Mouse (Mus musculus) heart, embryonic 14.5 days (tissue): Measurements from ENCODE around the gene Stxbp3. TPM values are rescaled to one million over a fixed set of nuclear protein-coding genes. Genes with fewer than 3 reads are reported as not detected.

ENCODE experiments used
- ATAC-seq: fragments of 200-750 bp; cut with Nextera tagmentation; 2 replicates; pipeline ENCODE4 v1.8.0; 2017; ENCODE audit warnings: low read depth, moderate TSS enrichment; ENCODE audit not compliant: insufficient number of reproducible peaks, insufficient read depth, low FRiP score
- H3K27ac ChIP-seq, 2 experiments: fragments of 200-500 bp in 1 of 2; fragments of 300-500 bp in 1 of 2; sonication (generic) in 1 of 2; replicated peaks in 1 of 2; 2 replicates each; pipeline ENCODE4 v1.5.1; 2012 to 2014; ENCODE audit warnings: low read depth in 2 of 2, low read length in 2 of 2, control low read depth in 1 of 2, mild to moderate bottlenecking in 1 of 2, mixed read lengths in 1 of 2; ENCODE audit not compliant: control insufficient read depth in 1 of 2, insufficient read depth in 1 of 2
- H3K27me3 ChIP-seq: fragments of 300-500 bp; sonication (generic); 2 replicates; pipeline ENCODE4 v1.6.1; 2014; ENCODE audit warnings: mild to moderate bottlenecking, low read length, control low read depth; ENCODE audit not compliant: control insufficient read depth, insufficient read depth
- H3K36me3 ChIP-seq: fragments of 300-500 bp; sonication (generic); 2 replicates; pipeline ENCODE4 v1.6.1; 2014; ENCODE audit warnings: mild to moderate bottlenecking, control low read depth, low read length, mixed read lengths; ENCODE audit not compliant: control insufficient read depth, insufficient read depth
- H3K4me1 ChIP-seq, 2 experiments: fragments of 200-500 bp in 1 of 2; fragments of 300-500 bp in 1 of 2; sonication (generic) in 1 of 2; 2 replicates each; pipeline ENCODE4 v1.6.1; 2012 to 2014; ENCODE audit warnings: low read length in 2 of 2, control low read depth in 1 of 2, mixed read lengths in 1 of 2; ENCODE audit not compliant: control insufficient read depth in 2 of 2, insufficient read depth in 2 of 2
- H3K4me2 ChIP-seq: fragments of 300-500 bp; sonication (generic); 2 replicates; pipeline ENCODE4 v1.6.1; 2014; ENCODE audit warnings: mild to moderate bottlenecking, low read length
- H3K4me3 ChIP-seq, 2 experiments: fragments of 200-500 bp in 1 of 2; fragments of 300-500 bp in 1 of 2; sonication (generic) in 1 of 2; 2 replicates each; pipeline ENCODE4 v1.5.1; 2012 to 2014; ENCODE audit warnings: low read length in 2 of 2, mild to moderate bottlenecking in 2 of 2, control low read depth in 1 of 2, low read depth in 1 of 2, moderate library complexity in 1 of 2; ENCODE audit not compliant: control insufficient read depth in 1 of 2, insufficient read depth in 1 of 2
- H3K9ac ChIP-seq: fragments of 300-500 bp; sonication (generic); 2 replicates; pipeline ENCODE4 v1.6.1; 2014; ENCODE audit warnings: mild to moderate bottlenecking, low read length
- H3K9me3 ChIP-seq: fragments of 300-500 bp; sonication (generic); 2 replicates; pipeline ENCODE4 v1.6.1; 2016; ENCODE audit warnings: low read length, control low read depth; ENCODE audit not compliant: control insufficient read depth
- WGBS: fragments of 180-500 bp; shearing (Covaris S2); extraction: QIAGEN DNeasy Blood & Tissue Kit; methylation state at CpG from one replicate; pipeline ENCODE4 v1.1.7; 2014; 5-methylcytosine and 5-hydroxymethylcytosine counted together
- polyA plus RNA-seq: library from polyadenylated mRNA; unstranded; fragments of >200 nt; fragmentation: Nextera tagmentation; extraction: Ambion mirVana; gene quantifications from 2 replicates; pipeline ENCODE4 v1.2.1, GENCODE M21; 2014

Gene Stxbp3
- polyA plus RNA-seq, 1 experiment from 2014 or later = 28.4 TPM

GRCm38 (mm10) chr3:108796386-108796785, 43.9 kb downstream of the Stxbp3 start:
- Histone ChIP-seq H3K9me3 (no peaks in the 10 kb centered on the region), H3K27ac (no peak overlapping the region), H3K4me1 (no peaks in the 10 kb centered on the region), H3K27me3 (no peaks in the 10 kb centered on the region), H3K36me3 (peaks cover 91% of the 10 kb centered on the region), H3K4me2 (no peak overlapping the region), H3K4me3 (no peak overlapping the region), H3K9ac (no peak overlapping the region)
- ATAC-seq = no peak
- WGBS = 96% methylated on average over 4 of the region's 4 CpGs

GRCm38 (mm10) chr3:108795554-108796299, 44.6 kb downstream of the Stxbp3 start:
- H3K4me1 ChIP-seq = no peaks in the 10 kb centered on the region
- H3K27ac ChIP-seq = no peak overlapping the region
- H3K4me2 ChIP-seq = no peak overlapping the region
- H3K4me3 ChIP-seq = no peak overlapping the region
- no peaks in the 10 kb centered on the region for H3K27me3 ChIP-seq
- WGBS = 90% methylated on average over 7 of the region's 7 CpGs
- H3K9me3 ChIP-seq = no peaks in the 10 kb centered on the region
- ATAC-seq = no peak
- peaks cover 88% of the 10 kb centered on the region for H3K36me3 ChIP-seq
- no peak overlapping the region for H3K9ac ChIP-seq

GRCm38 (mm10) chr3:108794780-108795179, 45.5 kb downstream of the Stxbp3 start:
- Histone ChIP-seq H3K27me3 (no peaks in the 10 kb centered on the region), H3K9ac (no peak overlapping the region), H3K27ac (no peak overlapping the region), H3K36me3 (peaks cover 79% of the 10 kb centered on the region), H3K4me3 (no peak overlapping the region), H3K4me1 (no peaks in the 10 kb centered on the region), H3K4me2 (no peak overlapping the region), H3K9me3 (no peaks in the 10 kb centered on the region)
- no peak for ATAC-seq
- WGBS = 91% methylated on average over 9 of the region's 9 CpGs

GRCm38 (mm10) chr3:108792420-108792819, 47.9 kb downstream of the Stxbp3 start:
- Histone ChIP-seq H3K9me3 (no peaks in the 10 kb centered on the region), H3K27me3 (no peaks in the 10 kb centered on the region), H3K4me1 (no peaks in the 10 kb centered on the region), H3K4me3 (no peak overlapping the region), H3K4me2 (no peak overlapping the region), H3K9ac (no peak overlapping the region), H3K27ac (no peak overlapping the region), H3K36me3 (peaks cover 55% of the 10 kb centered on the region)
- ATAC-seq = no peak

GRCm38 (mm10) chr3:108791054-108791706, 49.1 kb downstream of the Stxbp3 start:
- Histone ChIP-seq H3K4me2 (no peak overlapping the region), H3K4me1 (no peaks in the 10 kb centered on the region), H3K9ac (no peak overlapping the region), H3K27ac (no peak overlapping the region), H3K27me3 (no peaks in the 10 kb centered on the region), H3K36me3 (peaks cover 44% of the 10 kb centered on the region), H3K9me3 (no peaks in the 10 kb centered on the region), H3K4me3 (no peak overlapping the region)
- ATAC-seq = no peak
- 63% methylated on average over 7 of the region's 7 CpGs for WGBS

- H3K27me3 ChIP-seq = no peaks in the 10 kb centered on the region
- WGBS = 83% methylated on average over 3 of the region's 3 CpGs
- H3K9ac ChIP-seq = no peak overlapping the region
- no peak overlapping the region for H3K4me2 ChIP-seq
- H3K4me1 ChIP-seq = no peaks in the 10 kb centered on the region
- no peak for ATAC-seq
- peaks cover 38% of the 10 kb centered on the region for H3K36me3 ChIP-seq
- no peak overlapping the region for H3K4me3 ChIP-seq
- H3K27ac ChIP-seq = no peak overlapping the region
- no peaks in the 10 kb centered on the region for H3K9me3 ChIP-seq
These were observed 49.8 kb downstream of the Stxbp3 start for GRCm38 (mm10) chr3:108790499-108790898.

- peaks cover 9% of the 10 kb centered on the region for H3K9me3 ChIP-seq
- no peak overlapping the region for H3K9ac ChIP-seq
- H3K4me1 ChIP-seq = no peaks in the 10 kb centered on the region
- no peak overlapping the region for H3K27ac ChIP-seq
- 82% methylated on average over 5 of the region's 5 CpGs for WGBS
- no peak overlapping the region for H3K4me3 ChIP-seq
- peaks cover 30% of the 10 kb centered on the region for H3K36me3 ChIP-seq
- no peak overlapping the region for H3K4me2 ChIP-seq
- H3K27me3 ChIP-seq = no peaks in the 10 kb centered on the region
- ATAC-seq = no peak
These were observed 51.0 kb downstream of the Stxbp3 start for GRCm38 (mm10) chr3:108789299-108789698.

- whole genome bisulfite sequencing = 88% methylated on average over 4 of the region's 4 CpGs
- no peak overlapping the region for H3K4me3 ChIP-seq
- H3K9ac ChIP-seq = no peak overlapping the region
- H3K4me2 ChIP-seq = no peak overlapping the region
- no peaks in the 10 kb centered on the region for H3K27me3 ChIP-seq
- no peak overlapping the region for H3K27ac ChIP-seq
- no peaks in the 10 kb centered on the region for H3K4me1 ChIP-seq
- peaks cover 9% of the 10 kb centered on the region for H3K9me3 ChIP-seq
- peaks cover 21% of the 10 kb centered on the region for H3K36me3 ChIP-seq
- no peak for ATAC-seq
These were observed 51.9 kb downstream of the Stxbp3 start for GRCm38 (mm10) chr3:108788455-108788794.
